29 mouse cellular contexts compared by ENCODE assay signal in genomic region chr5:128984536-128984935, GRCm38 (mm10). TPM values are rescaled to one million over a fixed set of nuclear protein-coding genes. Genes with fewer than 3 reads are reported as not detected.
A peak's percentile ranks its signal among the peaks of the same experiment; 100 is the strongest.
DNase-seq lines count a peak whose midpoint lies in the region; ATAC-seq and TF ChIP-seq lines count a peak whose summit lies in the region.
"Had no signal": no experiment of that assay in that cellular context is flagged by ENCODE, and none has a peak within 500 bp of the region (broad histone marks: within the 10 kb centered on the region; RNA-seq: fewer than 3 reads in every experiment).

No protein-coding gene starts in this region.

- no peak for TF ChIP-seq CTCF in left cerebral cortex, adult 2 months (IDR thresholded peaks at IDR 0.05)

- intact Hi-C loops in left cerebral cortex, adult 2 months (cut with DNase I): no loop called here

- no peak for DNase-seq in frontal cortex, postnatal 14 days (ENCODE audit: low spot score in 2 of 2)
- DNase-seq in left cerebral cortex, adult 2 months (ENCODE audit: extremely low spot score in 1 of 2, low spot score in 2 of 2): no peak
- no peak for DNase-seq in left cerebral cortex, adult 9 months (ENCODE audit: low spot score in 2 of 2)
- DNase-seq in right cerebral cortex, adult 2 months (ENCODE audit: low spot score in 2 of 2): peak; percentile 44 to 48
- no peak for DNase-seq in right cerebral cortex, postnatal 4 days
- DNase-seq in lung, postnatal 36 days: no peak
- DNase-seq: adrenal gland, adult 8-10 months; adrenal gland, postnatal 14 days; adrenal gland, postnatal 36 days; B cell, adult 2 months; cerebellum, adult 11 months; cerebellum, adult 18-20 months; cerebellum, adult 8-10 months; cerebellum, adult 9-11 months; cerebellum, postnatal 14 days; cerebellum, postnatal 36 days; embryo, embryonic 11 days had no signal

- 0 out of 2 replicates have a peak, but pooled peaks have one; percentile 53 for ATAC-seq in frontal cortex, adult (ENCODE audit: low TSS enrichment)
- ATAC-seq: activated CD4-positive, CD25-positive, alpha-beta regulatory T cell, adult 4 months; CD4-positive, CD25-positive, alpha-beta regulatory T cell, adult 4 months; forebrain, embryonic 13.5 days; forebrain, embryonic 15.5 days; Patski had no signal

- no peak overlapping the region for H3K4me3 ChIP-seq in left cerebral cortex, adult 2 months
- H3K4me3 ChIP-seq: embryonic facial prominence, embryonic 13.5 days; embryonic facial prominence, embryonic 15.5 days; erythroblast, embryonic 14.5 days; forebrain, embryonic 13.5 days; forebrain, embryonic 15.5 days had no signal

- 0 out of 2 replicates have a peak overlapping the region, but pooled peaks have one; percentile 9 for H3K27ac ChIP-seq in left cerebral cortex, adult 2 months
- H3K27ac ChIP-seq: embryonic facial prominence, embryonic 13.5 days; embryonic facial prominence, embryonic 15.5 days; forebrain, embryonic 13.5 days; forebrain, embryonic 15.5 days had no signal

RNA-seq across cellular contexts. Expression of gene Stx2, which starts 23.8 kb away (rescaled TPM):
- total RNA-seq in left cerebral cortex, adult 2 months (2021): 10 to 100 TPM; 17.8 to 21.8 TPM

RNA-seq across cellular contexts. Expression of gene Rimbp2, which starts 31.2 kb away (rescaled TPM):
- 100 to 1,000 TPM; 142 to 147 TPM for total RNA-seq in left cerebral cortex, adult 2 months (2021)
- total RNA-seq: CH12.LX; common myeloid progenitor, adult 5-6 weeks; G1E had no signal

RNA-seq across cellular contexts. Expression of gene Ran, which starts 35.3 kb away (rescaled TPM):
- total RNA-seq in left cerebral cortex, adult 2 months (2021): 100 to 1,000 TPM; 152 to 166 TPM

Comparison
In these comparisons a context has a peak if more than half of its experiments do, and no peak if none do; other contexts are left out.
1. DNase-seq: peak in right cerebral cortex, adult 2 months (2 of 2); none in frontal cortex, postnatal 14 days (0 of 2), left cerebral cortex, adult 2 months (0 of 2), left cerebral cortex, adult 9 months (0 of 2), right cerebral cortex, postnatal 4 days (single experiment) and lung, postnatal 36 days (single experiment).